Mouse (Mus musculus): ENCODE measurements around the gene Trim2. TPM values are rescaled to one million over a fixed set of nuclear protein-coding genes. Genes with fewer than 3 reads are reported as not detected.

The Trim2 gene
- total RNA-seq, 2 experiments from 2014 or later: 329 to 334 TPM

DNA sequence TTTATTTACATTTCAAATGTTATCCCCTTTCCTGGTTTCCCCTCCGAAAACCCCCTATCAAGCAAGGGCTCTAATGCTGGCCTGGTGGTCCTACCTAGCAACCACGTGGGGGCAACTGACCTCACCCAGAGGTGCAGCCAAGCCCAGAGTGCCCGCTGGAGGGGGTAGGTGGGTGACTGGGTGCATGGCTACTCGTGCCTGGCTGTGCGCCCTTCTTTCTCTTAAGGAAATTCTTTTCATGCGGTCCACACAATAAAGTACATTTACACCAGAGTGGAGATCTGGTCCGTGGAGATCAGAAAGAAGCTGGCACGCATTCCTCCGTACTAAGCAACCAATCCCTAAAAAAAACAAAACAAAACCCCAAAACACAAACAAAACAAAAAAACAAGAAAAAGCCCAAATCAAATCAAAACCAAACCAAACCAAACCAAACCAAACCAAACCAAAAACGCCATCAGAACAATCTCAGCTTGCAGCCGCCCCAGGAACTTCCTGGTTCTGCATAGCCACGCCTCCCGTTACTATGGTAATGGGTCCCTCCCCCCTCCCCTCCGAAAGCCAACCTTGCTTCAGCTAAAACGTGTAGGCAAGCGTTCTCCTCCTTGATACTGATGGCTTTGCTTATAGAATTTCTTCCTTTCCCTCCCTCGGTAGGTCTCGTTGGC is 78.3 kb downstream of the Trim2 start:
- no peak for DNase-seq (ENCODE audit: low spot score in 2 of 2)

DNA sequence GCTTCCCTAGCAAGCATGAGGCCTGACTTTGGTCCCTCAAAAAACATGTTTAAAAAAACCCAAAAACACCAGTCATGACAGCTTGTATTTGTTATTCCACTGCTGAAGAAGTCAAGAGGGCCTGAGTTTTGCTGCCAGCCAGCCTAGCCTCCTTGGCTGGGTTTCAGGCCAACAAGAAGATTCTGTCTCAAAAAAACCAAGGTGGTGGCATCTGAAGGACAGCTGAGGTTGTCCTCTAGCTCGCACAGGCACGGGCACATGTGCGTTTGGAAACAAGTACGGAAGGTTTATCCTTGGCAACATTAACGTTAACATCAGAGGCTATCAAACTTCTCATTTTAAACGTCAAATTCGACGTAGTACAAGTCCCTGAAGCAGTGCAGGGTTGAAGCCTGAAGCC is 79.0 kb downstream of the Trim2 start:
- DNase-seq (ENCODE audit: low spot score in 2 of 2): no peak

GRCm38 (mm10) chr3:84224982-84225381 is 81.7 kb downstream of the Trim2 start:
- DNase-seq (ENCODE audit: low spot score in 2 of 2): no peak

DNA sequence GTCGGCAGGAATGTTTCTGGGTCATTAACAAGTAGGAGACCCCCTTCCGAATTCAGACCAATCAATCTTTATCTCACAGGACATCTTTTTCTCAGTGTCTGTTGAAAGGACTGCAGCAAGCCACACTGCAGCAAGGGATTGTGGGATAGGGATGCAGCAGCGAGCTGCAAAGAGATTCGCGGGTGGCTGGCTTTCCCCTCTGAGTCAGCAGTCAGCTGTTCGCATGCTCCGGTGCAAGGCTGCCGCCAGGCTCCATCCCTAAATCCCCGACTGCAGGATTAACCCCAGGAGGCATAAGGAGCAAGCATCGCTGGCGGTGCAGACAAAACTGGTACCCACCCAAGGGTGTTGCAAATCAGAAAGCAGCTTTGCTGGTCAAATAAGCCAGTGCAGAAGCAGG is 85.9 kb downstream of the Trim2 start:
- peak; percentile 74 to 83 for DNase-seq (ENCODE audit: low spot score in 2 of 2)

DNA sequence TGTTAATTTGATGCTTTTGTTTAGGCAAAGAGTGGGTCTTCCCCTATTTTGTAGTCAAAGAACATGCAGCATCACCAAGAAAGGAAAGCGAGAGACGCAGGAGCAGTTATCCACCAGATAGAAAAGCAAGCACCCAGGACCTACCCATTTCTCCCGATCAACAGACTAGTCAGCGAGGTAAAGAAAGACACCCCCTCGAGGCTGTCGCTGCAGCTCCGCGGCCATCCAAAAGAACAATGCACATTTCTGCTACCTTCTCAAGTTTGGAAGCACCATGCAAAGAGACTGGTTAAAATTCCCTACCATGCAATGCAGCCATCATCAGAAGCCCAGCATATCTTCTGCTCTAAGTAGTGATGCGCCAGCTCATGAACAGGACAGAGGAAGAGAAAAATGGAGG is 86.4 kb downstream of the Trim2 start:
- no peak for DNase-seq (ENCODE audit: low spot score in 2 of 2)

GRCm38 (mm10) chr3:84219720-84220273 is 86.9 kb downstream of the Trim2 start:
- DNase-seq (ENCODE audit: low spot score in 2 of 2): no peak

- no peak for DNase-seq (ENCODE audit: low spot score in 2 of 2)
Measured at GRCm38 (mm10) chr3:84219166-84219710, 87.4 kb downstream of the Trim2 start.

DNA sequence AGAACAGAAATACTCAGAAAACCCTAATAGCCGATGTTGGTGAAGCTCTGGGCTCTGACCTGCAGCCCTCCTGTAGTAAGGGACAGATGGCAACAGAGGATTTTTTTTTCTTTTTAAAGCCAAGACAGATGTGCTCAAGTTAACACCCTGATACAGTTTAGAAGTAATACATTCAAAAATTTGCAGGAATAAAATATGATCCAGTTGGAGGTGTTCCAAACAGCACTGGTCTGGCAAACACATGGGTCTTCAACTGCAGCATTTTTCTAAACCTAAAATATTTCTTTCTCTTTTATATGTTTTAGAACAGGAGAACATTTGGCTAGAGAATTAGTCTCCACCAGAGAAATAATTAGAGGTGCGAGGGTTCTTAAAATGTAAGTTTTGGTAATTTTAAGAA is 88.2 kb downstream of the Trim2 start:
- DNase-seq (ENCODE audit: low spot score in 2 of 2): no peak

GRCm38 (mm10) chr3:84217961-84218351 is 88.7 kb downstream of the Trim2 start:
- DNase-seq (ENCODE audit: low spot score in 2 of 2): no peak

GRCm38 (mm10) chr3:84217118-84217960 is 89.3 kb downstream of the Trim2 start:
- DNase-seq (ENCODE audit: low spot score in 2 of 2): no peak

GRCm38 (mm10) chr3:84215743-84216360 is 90.8 kb downstream of the Trim2 start:
- DNase-seq (ENCODE audit: low spot score in 2 of 2): no peak

DNA sequence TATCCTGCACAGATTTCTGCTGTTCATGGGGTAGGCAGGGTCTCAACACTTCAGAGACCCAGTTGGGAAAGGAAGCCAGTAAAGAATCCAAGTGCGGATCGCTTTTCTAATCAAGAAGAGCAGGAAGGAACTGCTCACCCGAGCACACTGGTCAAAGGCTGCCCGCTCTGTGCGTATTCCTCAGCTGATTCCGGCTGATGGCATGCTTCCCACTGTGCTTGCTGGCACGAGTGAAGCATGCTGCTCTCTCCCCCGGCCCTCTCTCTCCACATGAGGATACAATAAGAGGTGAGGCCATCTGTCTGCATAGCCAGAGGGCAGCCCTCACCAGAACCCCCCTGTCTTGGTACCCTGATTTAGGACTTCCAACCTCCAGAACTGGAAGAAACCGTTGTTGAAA is 91.4 kb downstream of the Trim2 start:
- peak in 1 of 2 experiments; percentile 57 for DNase-seq (ENCODE audit: low spot score in 2 of 2)

GRCm38 (mm10) chr3:84214501-84214900 is 92.2 kb downstream of the Trim2 start:
- DNase-seq (ENCODE audit: low spot score in 2 of 2): peak in 1 of 2 experiments; percentile 46

GRCm38 (mm10) chr3:84211340-84211875 is 95.3 kb downstream of the Trim2 start:
- DNase-seq (ENCODE audit: low spot score in 2 of 2): no peak

GRCm38 (mm10) chr3:84208917-84209513 is 97.7 kb downstream of the Trim2 start:
- no peak for DNase-seq (ENCODE audit: low spot score in 2 of 2)

GRCm38 (mm10) chr3:84208475-84208874 is 98.2 kb downstream of the Trim2 start:
- no peak for DNase-seq (ENCODE audit: low spot score in 2 of 2)

DNA sequence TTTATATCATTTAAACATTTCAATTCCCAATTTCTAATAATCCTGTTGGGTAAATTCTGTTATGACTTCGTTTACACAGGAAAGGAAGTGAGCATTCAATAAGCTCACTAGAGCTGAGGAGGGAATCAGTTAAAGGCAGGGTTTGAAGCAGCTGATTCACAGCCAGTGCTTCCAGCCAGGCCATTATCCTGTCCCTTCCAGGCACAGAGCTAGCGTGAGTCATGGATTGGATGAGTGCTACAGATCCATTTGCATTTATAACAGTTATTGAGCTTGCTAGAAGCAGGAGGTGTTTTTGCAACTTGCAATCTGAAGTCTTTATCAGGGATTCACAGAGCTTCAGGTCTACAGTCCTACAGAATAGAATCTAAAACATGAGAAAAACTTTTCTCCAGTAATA is 99.3 kb downstream of the Trim2 start:
- peak in 1 of 2 experiments; percentile 36 for DNase-seq (ENCODE audit: low spot score in 2 of 2)

- DNase-seq (ENCODE audit: low spot score in 2 of 2): no peak
Measured at GRCm38 (mm10) chr3:84206106-84206505, 100.6 kb downstream of the Trim2 start.

DNA sequence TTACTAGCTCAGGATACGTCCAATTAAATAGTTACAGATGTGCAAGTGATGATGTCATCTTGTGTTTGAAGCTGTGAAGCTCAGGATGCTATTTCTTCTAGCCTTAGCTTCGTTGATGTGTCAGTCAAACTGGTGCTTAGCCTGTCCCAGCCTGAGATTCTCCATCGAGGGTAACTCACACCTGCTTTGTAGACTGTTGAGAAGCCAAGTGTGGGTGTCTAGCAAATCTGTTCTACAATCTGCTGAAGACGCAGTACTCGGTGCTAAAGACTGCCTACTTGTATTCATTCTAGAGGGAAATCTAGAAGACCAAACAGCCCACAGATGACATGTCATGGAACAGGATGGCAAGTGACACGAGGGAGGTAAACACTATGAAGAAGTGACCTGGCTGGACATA is 101.0 kb downstream of the Trim2 start:
- peak in 1 of 2 experiments; percentile 74 for DNase-seq (ENCODE audit: low spot score in 2 of 2)

- no peak for DNase-seq (ENCODE audit: low spot score in 2 of 2)
Measured at GRCm38 (mm10) chr3:84204640-84205039, 102.0 kb downstream of the Trim2 start.

All from layer of hippocampus, postnatal 14 days (tissue).